Mouse (Mus musculus): ENCODE measurements around the gene En2.

The En2 gene

DNA sequence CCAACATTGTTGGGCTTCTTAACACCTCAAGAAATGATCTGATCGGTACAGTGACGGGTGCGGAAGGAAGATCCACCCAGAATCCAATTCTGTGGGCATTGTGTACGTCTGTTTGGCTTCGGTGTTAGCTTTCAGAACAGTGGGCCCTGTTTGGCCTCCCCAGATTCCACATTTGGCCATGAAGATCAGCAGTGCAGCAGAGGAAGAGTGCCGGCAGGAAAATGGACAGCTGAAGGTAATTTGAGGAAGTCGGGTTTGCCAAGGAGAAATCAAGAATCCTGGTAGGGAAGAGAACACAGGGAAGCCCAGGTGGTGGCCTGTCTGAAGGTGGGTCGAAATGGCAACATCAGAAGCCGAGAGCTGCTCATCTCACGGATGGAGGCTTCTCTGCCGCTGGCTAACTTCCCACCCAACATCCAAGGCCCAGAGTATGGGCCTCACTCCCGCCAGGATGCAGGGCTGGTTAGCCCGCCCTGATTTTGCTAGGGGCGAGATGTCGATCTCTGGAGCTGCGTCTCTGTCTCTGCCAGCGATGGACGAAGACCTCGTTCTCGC, 4.0 kb upstream of the En2 start:
- DNase-seq, result no peak

GRCm38 (mm10) chr5:28161938-28162402, 3.5 kb upstream of the En2 start:
- no peak for DNase-seq

DNA sequence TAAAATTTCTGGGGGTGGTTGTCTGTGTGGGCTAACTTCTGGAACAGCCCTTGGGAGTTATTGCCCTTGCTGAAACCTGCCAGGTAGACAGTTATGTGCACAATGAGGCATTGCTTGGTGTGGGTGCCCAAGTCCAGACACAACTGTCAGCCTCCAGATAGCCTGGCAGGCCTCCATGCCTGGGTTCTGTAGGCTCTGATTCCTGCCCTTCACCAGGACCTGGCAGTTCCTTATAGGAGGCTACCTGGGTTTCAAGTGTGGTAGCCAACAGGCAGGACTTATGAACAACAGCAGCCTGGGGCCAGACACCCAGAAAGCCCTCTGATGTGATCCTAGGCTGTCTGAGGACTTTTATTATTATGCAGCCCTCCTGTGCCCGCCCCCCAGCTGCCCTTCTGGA, 1.6 kb upstream of the En2 start:
- no peak for DNase-seq

DNA sequence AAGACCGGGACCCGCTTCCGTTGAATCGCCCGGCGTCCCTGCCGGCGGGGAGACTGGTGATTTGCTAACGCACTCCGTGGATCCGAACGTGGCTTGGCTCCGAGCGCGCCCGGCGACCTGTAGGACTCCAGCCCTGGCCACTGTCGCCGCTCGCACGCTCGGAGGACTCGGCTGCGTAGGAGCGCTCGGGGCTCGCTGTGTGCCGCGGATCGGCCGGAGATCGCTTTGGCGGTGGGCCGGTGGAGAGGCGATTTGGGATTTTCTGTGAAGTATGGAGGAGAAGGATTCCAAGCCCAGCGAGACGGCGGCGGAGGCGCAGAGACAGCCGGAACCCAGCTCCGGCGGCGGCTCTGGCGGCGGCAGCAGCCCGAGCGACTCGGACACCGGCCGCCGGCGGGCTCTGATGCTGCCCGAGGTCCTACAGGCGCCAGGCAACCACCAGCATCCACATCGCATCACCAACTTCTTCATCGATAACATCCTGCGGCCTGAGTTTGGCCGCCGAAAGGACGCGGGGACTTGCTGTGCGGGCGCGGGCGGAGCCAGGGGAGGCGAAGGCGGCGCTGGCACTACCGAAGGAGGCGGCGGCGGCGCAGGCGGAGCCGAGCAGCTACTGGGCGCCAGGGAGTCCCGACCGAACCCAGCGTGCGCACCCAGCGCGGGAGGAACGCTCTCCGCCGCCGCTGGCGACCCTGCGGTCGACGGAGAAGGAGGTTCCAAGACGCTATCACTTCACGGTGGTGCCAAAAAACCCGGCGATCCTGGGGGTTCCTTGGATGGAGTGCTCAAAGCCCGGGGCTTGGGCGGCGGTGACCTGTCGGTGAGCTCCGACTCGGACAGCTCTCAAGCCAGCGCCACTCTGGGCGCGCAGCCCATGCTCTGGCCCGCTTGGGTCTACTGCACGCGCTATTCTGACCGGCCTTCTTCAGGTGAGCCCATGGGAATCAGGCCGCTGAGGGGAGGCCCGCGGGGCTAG, 1.1 kb downstream of the En2 start:
- DNase-seq, result peak; percentile 17 to 42

- peak in 1 of 2 experiments; percentile 15 for DNase-seq
Observed at GRCm38 (mm10) chr5:28167611-28168252, 2.2 kb downstream of the En2 start.

GRCm38 (mm10) chr5:28168253-28169165, 3.0 kb downstream of the En2 start:
- DNase-seq, result no peak

GRCm38 (mm10) chr5:28169166-28169801, 3.8 kb downstream of the En2 start:
- no peak for DNase-seq

- DNase-seq, result no peak
Observed at GRCm38 (mm10) chr5:28170081-28170480, 4.6 kb downstream of the En2 start.

DNA sequence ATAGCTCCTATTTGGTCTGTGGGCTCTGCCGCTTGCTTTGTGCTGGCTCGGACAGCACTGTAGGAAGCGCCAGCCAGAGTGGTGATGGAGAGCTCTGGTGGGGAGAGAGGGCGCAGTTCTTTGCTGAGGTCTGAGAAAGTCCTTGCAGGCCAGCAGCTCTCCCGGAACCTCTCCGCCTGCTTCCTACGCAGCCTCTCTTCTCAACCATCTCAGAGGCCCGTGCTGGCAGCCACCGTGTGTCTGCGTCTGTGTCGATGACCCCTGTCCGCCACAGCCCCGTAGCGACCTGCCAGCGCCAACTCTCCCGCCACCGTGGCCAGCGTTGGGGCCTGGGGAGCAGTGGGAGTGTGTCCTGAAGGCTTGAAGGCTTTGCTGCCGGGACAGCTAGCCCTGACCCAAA, 5.4 kb downstream of the En2 start:
- DNase-seq, result no peak

DNA sequence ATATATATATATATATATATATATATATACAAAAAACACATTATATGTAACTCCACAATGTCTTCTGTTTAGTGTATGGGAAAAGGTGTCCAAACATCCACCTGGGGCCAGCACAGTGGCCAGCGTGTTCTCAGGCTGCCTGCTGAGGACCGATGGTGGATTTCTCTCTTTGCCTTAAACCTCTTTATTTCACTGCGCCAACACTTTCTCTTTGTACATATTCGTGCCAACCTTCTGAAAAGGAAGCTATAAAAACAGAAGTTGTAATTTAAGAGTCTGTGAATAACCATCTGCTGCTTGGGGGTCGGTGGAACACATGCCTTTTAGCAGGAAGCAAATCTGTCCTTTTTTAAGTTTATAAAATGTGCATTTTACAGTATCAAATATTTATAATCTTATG, 6.2 kb downstream of the En2 start:
- DNase-seq, result no peak

DNA sequence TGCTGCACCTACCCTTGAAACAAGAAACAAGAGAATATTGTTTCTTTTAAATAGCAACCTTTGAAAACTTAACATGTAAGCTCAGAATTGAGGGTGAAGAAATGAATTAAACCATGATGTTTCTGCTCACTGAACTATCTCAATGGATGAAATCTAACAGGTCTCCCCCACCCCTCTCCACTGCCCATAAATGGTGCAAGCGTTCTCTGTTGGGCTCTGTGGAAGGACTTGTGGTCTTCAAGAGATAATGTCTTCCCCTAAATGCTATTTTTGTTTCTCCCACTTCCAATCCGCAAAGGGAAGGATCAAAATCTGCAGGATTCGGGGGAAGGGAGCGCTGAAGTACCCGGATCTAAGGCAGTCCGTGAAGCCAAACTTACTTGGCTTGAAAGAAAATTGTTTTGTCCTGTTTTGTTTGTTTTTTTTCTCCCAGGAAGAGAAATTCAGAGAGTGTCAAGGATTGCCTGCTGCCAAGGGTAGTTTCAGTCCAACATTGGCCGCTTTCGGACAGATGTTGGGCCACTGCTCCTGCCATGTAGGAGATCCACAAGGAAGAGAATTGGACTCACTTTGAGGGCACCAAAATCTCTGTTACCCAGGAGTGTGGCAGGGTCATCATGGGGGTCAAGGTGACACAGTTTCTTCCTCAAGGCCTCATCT, 6.9 kb downstream of the En2 start:
- DNase-seq, result no peak

- DNase-seq, result no peak
Observed at GRCm38 (mm10) chr5:28172921-28173670, 7.6 kb downstream of the En2 start.

GRCm38 (mm10) chr5:28173674-28174073, 8.2 kb downstream of the En2 start:
- DNase-seq, result no peak

- DNase-seq, result no peak
Observed at GRCm38 (mm10) chr5:28174086-28174485, 8.6 kb downstream of the En2 start.

GRCm38 (mm10) chr5:28174876-28175569, 9.5 kb downstream of the En2 start:
- DNase-seq, result no peak

GRCm38 (mm10) chr5:28175570-28175919, 10.1 kb downstream of the En2 start:
- DNase-seq, result no peak

DNA sequence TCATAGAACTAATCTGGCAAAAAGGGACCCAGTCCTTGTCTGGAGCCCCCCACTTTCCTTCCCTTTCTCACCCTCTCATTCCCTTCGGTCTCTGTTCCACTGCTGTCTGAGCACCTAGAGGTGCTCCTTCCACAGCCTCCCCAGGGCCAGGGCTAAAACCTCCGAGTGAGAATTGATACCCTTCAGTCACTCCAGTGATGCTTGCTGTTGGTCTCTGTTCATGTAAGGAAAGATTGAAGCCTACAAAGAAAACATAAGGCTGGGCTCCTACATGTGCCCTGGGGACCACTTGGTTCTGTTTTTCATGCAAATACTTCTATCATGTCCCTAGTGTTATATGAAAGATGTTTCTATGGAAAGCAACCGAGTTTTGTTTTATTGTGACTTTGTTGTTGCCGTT, 10.5 kb downstream of the En2 start:
- DNase-seq, result no peak

DNA sequence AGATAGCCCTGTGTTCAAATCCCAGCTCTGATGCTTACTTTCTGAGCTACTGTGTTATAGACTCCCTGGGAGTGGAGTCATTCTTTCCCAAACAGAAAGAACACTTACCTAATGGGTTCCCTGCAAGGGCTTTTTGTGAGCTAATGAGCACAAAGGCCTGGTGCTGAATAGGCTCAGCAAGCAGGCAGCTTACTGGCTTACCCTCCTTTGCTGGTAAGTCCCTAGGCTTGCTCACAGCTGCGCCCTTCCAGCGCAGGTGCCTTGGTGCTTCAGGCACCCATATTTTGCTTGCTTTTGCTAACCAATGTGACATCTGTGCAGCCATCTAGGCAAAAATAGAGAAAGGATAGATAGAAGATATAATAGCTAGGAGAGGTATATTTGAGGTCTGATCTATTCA, 11.1 kb downstream of the En2 start:
- DNase-seq, result no peak

GRCm38 (mm10) chr5:28178322-28178721, 12.8 kb downstream of the En2 start:
- DNase-seq, result no peak

- no peak for DNase-seq
Observed at GRCm38 (mm10) chr5:28179237-28179790, 13.8 kb downstream of the En2 start.

Data from lung, postnatal 4 days (tissue).